Mouse (Mus musculus) stomach, embryonic 14.5 days (tissue): ENCODE data around the gene Gm28551. TPM values are rescaled to one million over a fixed set of nuclear protein-coding genes. Genes with fewer than 3 reads are reported as not detected.
"Not testable (repeated sequence)": the region's sequence is repeated elsewhere in the genome, so short reads cannot be mapped to it uniquely, and the experiment has no call there.

Source experiments
- ATAC-seq: fragments of 200-750 bp; cut with Nextera tagmentation; 2 replicates; pipeline ENCODE4 v1.8.0; 2017; ENCODE audit warnings: low read depth, moderate TSS enrichment; ENCODE audit not compliant: insufficient number of reproducible peaks, insufficient read depth, low FRiP score
- H3K27ac ChIP-seq: fragments of 300-500 bp; sonication (generic); 2 replicates; pipeline ENCODE4 v1.5.1; 2014; ENCODE audit warnings: mild to moderate bottlenecking, low read length, moderate library complexity, mixed read lengths
- H3K27me3 ChIP-seq: fragments of 300-500 bp; sonication (generic); 2 replicates; pipeline ENCODE4 v1.6.1; 2014; ENCODE audit warnings: low read length, control low read depth, mixed read lengths; ENCODE audit not compliant: control insufficient read depth, insufficient read depth
- H3K36me3 ChIP-seq: fragments of 300-500 bp; sonication (generic); 2 replicates; pipeline ENCODE4 v1.6.1; 2014; ENCODE audit warnings: mild to moderate bottlenecking, control low read depth, low read length, moderate library complexity, mixed read lengths; ENCODE audit not compliant: control insufficient read depth, insufficient read depth
- H3K4me1 ChIP-seq: fragments of 300-500 bp; sonication (generic); 2 replicates; pipeline ENCODE4 v1.6.1; 2014; ENCODE audit warnings: low read length, control low read depth, mixed read lengths; ENCODE audit not compliant: control insufficient read depth, insufficient read depth
- H3K4me2 ChIP-seq: fragments of 300-500 bp; sonication (generic); replicated peaks from 2 replicates; pipeline ENCODE4 v1.6.1; 2014; ENCODE audit warnings: low read depth, low read length, control low read depth
- H3K4me3 ChIP-seq: fragments of 300-500 bp; sonication (generic); 2 replicates; pipeline ENCODE4 v1.5.1; 2014; ENCODE audit warnings: low read depth, low read length, control low read depth
- H3K9ac ChIP-seq: fragments of 300-500 bp; sonication (generic); replicated peaks from 2 replicates; pipeline ENCODE4 v1.6.1; 2014; ENCODE audit warnings: low read depth, mild to moderate bottlenecking, control low read depth, low read length, moderate library complexity, mixed read lengths
- H3K9me3 ChIP-seq: fragments of 300-500 bp; sonication (generic); 2 replicates; pipeline ENCODE4 v1.6.1; 2016; ENCODE audit warnings: low read depth, low read length, control low read depth; ENCODE audit not compliant: control insufficient read depth
- WGBS: fragments of 180-500 bp; shearing (Covaris S2); extraction: QIAGEN DNeasy Blood & Tissue Kit; methylation state at CpG from one replicate; pipeline ENCODE4 v1.1.7; 2014; 5-methylcytosine and 5-hydroxymethylcytosine counted together
- polyA plus RNA-seq: library from polyadenylated mRNA; unstranded; fragments of >200 nt; fragmentation: Nextera tagmentation; extraction: Ambion mirVana; gene quantifications from 2 replicates; pipeline ENCODE4 v1.2.1, GENCODE M21; 2014

Gene Gm28551
- polyA plus RNA-seq, 1 experiment from 2014 or later = 0.87 TPM

- not testable (repeated sequence) for H3K4me3 ChIP-seq, H3K27ac ChIP-seq, H3K4me1 ChIP-seq, H3K36me3 ChIP-seq, H3K27me3 ChIP-seq, H3K9me3 ChIP-seq, ATAC-seq, H3K4me2 ChIP-seq, H3K9ac ChIP-seq
- WGBS = 75% methylated on average over 2 of the region's 2 CpGs
Measured at GRCm38 (mm10) chr1:53337403-53337802, 15.1 kb downstream of the Gm28551 start.

GRCm38 (mm10) chr1:53335465-53335864 lies 17.0 kb downstream of the Gm28551 start:
- Histone ChIP-seq H3K4me3 (no peak overlapping the region), H3K4me2 (no peak overlapping the region), H3K9ac (no peak overlapping the region), H3K27ac (no peak overlapping the region), H3K36me3 (no peaks in the 10 kb centered on the region), H3K4me1 (no peaks in the 10 kb centered on the region), H3K9me3 (no peaks in the 10 kb centered on the region), H3K27me3 (no peaks in the 10 kb centered on the region)
- ATAC-seq = no peak

GRCm38 (mm10) chr1:53333527-53333926 lies 18.9 kb downstream of the Gm28551 start:
- H3K27me3 ChIP-seq, H3K36me3 ChIP-seq, H3K9ac ChIP-seq, H3K4me3 ChIP-seq, H3K4me2 ChIP-seq, H3K9me3 ChIP-seq, H3K27ac ChIP-seq, H3K4me1 ChIP-seq, ATAC-seq: not testable (repeated sequence)
- 66% methylated on average over 5 of the region's 5 CpGs for WGBS

- H3K4me2 ChIP-seq = no peak overlapping the region
- 90% methylated on average over 5 of the region's 5 CpGs for WGBS
- H3K4me1 ChIP-seq = no peaks in the 10 kb centered on the region
- no peak overlapping the region for H3K4me3 ChIP-seq
- no peaks in the 10 kb centered on the region for H3K36me3 ChIP-seq
- H3K27ac ChIP-seq = no peak overlapping the region
- no peak for ATAC-seq
- H3K9me3 ChIP-seq = no peaks in the 10 kb centered on the region
- no peaks in the 10 kb centered on the region for H3K27me3 ChIP-seq
- no peak overlapping the region for H3K9ac ChIP-seq
Measured at GRCm38 (mm10) chr1:53324827-53325494, 27.5 kb downstream of the Gm28551 start.

GRCm38 (mm10) chr1:53324277-53324676 lies 28.2 kb downstream of the Gm28551 start:
- no peaks in the 10 kb centered on the region for H3K36me3 ChIP-seq
- H3K9me3 ChIP-seq = no peaks in the 10 kb centered on the region
- H3K4me2 ChIP-seq = no peak overlapping the region
- H3K27me3 ChIP-seq = no peaks in the 10 kb centered on the region
- no peak overlapping the region for H3K4me3 ChIP-seq
- no peak for ATAC-seq
- H3K9ac ChIP-seq = no peak overlapping the region
- no peaks in the 10 kb centered on the region for H3K4me1 ChIP-seq
- H3K27ac ChIP-seq = no peak overlapping the region
- 91% methylated on average over 1 of the region's 1 CpGs for WGBS

- Histone ChIP-seq H3K4me1 (no peaks in the 10 kb centered on the region), H3K27ac (no peak overlapping the region), H3K9me3 (no peaks in the 10 kb centered on the region), H3K9ac (no peak overlapping the region), H3K36me3 (peaks cover 3% of the 10 kb centered on the region; the same call in 1 of the 2 replicates), H3K4me3 (no peak overlapping the region), H3K27me3 (no peaks in the 10 kb centered on the region), H3K4me2 (no peak overlapping the region)
- WGBS = 89% methylated on average over 5 of the region's 5 CpGs
- no peak for ATAC-seq
Measured at GRCm38 (mm10) chr1:53323254-53323653, 29.2 kb downstream of the Gm28551 start.

- no peak for ATAC-seq
- no peak overlapping the region for H3K4me2 ChIP-seq
- no peak overlapping the region for H3K27ac ChIP-seq
- H3K9ac ChIP-seq = no peak overlapping the region
- no peaks in the 10 kb centered on the region for H3K27me3 ChIP-seq
- H3K36me3 ChIP-seq = peaks cover 9% of the 10 kb centered on the region
- H3K9me3 ChIP-seq = no peaks in the 10 kb centered on the region
- no peak overlapping the region for H3K4me3 ChIP-seq
- 95% methylated on average over 4 of the region's 4 CpGs for WGBS
- no peaks in the 10 kb centered on the region for H3K4me1 ChIP-seq
Measured at GRCm38 (mm10) chr1:53321662-53322344, 30.7 kb downstream of the Gm28551 start.

GRCm38 (mm10) chr1:53312989-53313967 lies 39.2 kb downstream of the Gm28551 start, which contains the start of gene Osgepl1:
TSS of gene Osgepl1 (plus strand) at chr1:53313624.
- 2% methylated on average over 27 of the region's 27 CpGs for WGBS
- H3K27me3 ChIP-seq = no peaks in the 10 kb centered on the region
- H3K27ac ChIP-seq = peak within 1 kb of the TSS; percentile 77
- peak within 1 kb of the TSS; percentile 65 for H3K9ac ChIP-seq
- peaks cover 7% of the 10 kb centered on the region for H3K36me3 ChIP-seq
- peak within 1 kb of the TSS; percentile 42 for H3K4me2 ChIP-seq
- H3K9me3 ChIP-seq = no peaks in the 10 kb centered on the region
- H3K4me3 ChIP-seq = peak within 1 kb of the TSS; percentile 44
- peak; percentile 97 for ATAC-seq
- no peaks in the 10 kb centered on the region for H3K4me1 ChIP-seq
